Mouse (Mus musculus): ENCODE measurements around the gene St6galnac3.

Gene St6galnac3

GRCm38 (mm10) chr3:153287564-153287963 is 437.4 kb downstream of the St6galnac3 start:
- no peak for DNase-seq (ENCODE audit: low spot score)

- no peak for DNase-seq (ENCODE audit: low spot score)
These were observed 437.9 kb downstream of the St6galnac3 start for GRCm38 (mm10) chr3:153287081-153287480.

- peak; percentile 58 for DNase-seq (ENCODE audit: low spot score)
These were observed 442.7 kb downstream of the St6galnac3 start for GRCm38 (mm10) chr3:153282123-153282765.

DNA sequence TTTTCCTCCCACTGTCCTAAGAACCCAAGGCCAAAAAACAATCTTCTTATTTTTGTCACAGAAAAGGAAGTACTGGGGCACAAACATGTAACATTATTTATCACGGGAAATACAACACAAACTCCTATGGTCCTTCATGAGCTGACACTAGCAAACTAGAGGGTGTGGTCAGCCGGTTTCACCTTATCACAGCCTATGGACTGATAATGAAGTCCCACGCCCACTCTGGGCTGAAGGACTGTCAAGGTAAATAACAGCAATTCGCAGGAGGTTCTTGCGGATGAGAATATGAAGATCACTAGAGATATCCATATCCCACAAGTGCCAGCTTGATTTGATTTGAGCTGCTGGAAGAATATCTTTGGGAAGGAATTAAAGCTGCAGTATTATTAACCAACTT is 446.7 kb downstream of the St6galnac3 start:
- no peak for DNase-seq (ENCODE audit: low spot score)

GRCm38 (mm10) chr3:153277389-153277999 is 447.5 kb downstream of the St6galnac3 start:
- DNase-seq (ENCODE audit: low spot score): peak; percentile 69

GRCm38 (mm10) chr3:153276830-153277388 is 448.1 kb downstream of the St6galnac3 start:
- DNase-seq (ENCODE audit: low spot score): peak; percentile 63

GRCm38 (mm10) chr3:153276101-153276829 is 448.7 kb downstream of the St6galnac3 start:
- DNase-seq (ENCODE audit: low spot score): peak; percentile 50

GRCm38 (mm10) chr3:153272241-153272640 is 452.7 kb downstream of the St6galnac3 start:
- DNase-seq (ENCODE audit: low spot score): peak; percentile 52

DNA sequence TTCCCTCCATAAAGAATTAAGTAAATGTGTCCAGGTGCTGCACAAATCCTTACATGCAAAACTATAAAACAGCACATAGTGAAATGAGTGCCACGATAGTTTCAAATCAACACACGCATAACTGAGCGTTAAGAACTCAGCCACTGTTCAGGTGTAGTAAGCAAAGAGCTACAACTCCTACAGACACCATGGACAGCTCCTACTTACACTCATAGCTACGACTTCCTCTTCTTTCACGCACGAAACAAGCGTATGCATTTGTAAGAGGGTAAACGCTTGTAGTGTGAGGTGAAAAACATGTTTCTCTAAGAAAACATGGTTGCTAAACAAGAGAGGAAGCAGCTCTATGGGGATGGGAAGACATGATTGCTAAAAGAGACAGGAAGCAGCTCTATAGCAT is 457.6 kb downstream of the St6galnac3 start:
- DNase-seq (ENCODE audit: low spot score): no peak

DNA sequence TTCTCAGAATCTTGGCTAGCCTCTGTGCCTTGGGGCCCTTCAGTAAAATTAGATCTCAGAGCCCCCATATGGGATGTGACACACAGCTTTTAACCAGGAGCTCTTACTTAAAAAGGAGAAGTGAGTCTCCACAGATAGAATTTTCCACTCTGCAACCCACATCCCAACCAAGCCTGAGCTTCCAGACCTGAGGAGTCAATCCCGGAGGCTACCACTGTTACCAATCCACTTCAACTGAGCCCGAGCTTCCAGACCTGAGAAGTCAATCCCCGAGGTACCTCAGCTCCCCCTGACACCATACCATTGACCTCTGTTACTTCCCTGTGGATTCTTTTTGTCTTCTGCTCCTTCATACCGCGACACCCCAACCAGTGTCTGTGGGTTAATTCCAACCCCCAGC is 463.0 kb downstream of the St6galnac3 start:
- no peak for DNase-seq (ENCODE audit: low spot score)

GRCm38 (mm10) chr3:153260225-153260933 is 464.6 kb downstream of the St6galnac3 start:
- no peak for DNase-seq (ENCODE audit: low spot score)

DNA sequence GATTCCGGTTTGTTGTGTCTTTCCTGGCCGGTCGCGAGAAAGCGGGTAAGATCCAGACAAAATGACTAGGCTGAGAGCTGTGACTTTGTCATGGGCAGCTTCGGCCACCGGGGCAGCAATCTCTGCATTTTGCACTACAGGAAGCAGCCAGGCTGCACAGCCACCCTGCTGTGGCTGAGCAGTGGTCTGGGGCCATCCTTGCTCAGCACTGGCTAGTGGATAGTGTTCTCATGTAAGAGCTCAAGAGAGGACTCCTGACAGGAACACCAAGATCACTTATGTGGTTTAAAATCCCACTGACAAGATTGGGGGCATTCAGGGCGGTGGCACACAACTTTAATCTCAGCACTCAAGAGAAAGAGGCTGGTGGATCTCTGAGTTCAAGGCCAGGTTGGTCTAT is 469.1 kb downstream of the St6galnac3 start:
- DNase-seq (ENCODE audit: low spot score): no peak

DNA sequence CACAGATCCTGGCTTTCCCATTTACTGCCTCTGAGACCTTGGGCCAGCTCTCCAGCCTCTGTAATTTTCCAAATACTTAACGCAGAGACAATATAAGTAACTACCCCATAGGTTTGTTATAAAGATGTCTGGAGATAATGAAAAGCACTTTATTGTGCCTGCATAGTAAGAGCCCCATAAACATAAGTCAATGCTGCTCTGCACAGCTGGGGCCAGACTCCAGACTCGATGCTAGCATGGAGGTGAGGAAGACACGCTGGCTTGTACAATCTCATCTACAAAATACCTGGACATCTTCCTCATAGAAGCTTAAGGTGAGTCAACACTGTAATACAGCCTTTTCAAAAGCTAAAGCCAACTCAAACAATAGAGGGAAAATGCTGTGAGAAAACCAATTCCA is 473.3 kb downstream of the St6galnac3 start:
- no peak for DNase-seq (ENCODE audit: low spot score)

DNA sequence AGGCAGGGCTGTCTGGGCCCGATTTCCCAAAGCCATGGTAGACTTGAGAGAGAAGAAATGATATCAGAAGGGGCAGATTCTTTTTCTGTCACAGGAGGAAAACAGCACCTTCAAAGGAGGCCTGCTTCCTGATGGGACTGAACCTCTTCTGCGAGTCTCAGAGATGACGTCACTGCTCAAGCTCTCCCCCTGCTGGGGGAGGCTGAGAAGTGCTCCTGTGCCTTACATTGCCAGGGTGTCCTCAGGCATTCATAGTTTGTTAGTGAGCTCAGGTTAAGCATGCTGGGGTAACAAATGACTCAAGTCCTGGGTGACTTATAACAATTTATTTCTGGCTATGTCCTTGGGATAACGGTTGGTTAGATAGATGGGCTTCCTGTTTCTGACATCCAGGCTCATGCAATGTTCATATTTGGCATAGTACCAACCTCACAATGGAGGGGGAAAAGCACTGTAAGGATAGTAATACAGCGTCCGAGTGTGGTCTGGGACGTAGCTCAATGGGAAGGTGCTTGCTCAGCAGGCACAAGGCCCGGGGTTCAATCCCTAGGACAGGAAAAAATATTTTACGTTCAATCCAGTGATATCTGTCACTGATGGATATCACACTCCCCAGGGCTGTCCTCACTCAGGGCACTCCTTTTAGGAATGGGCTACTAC is 474.2 kb downstream of the St6galnac3 start:
- peak; percentile 85 for DNase-seq (ENCODE audit: low spot score)

GRCm38 (mm10) chr3:153248866-153249265 is 476.1 kb downstream of the St6galnac3 start:
- no peak for DNase-seq (ENCODE audit: low spot score)

DNA sequence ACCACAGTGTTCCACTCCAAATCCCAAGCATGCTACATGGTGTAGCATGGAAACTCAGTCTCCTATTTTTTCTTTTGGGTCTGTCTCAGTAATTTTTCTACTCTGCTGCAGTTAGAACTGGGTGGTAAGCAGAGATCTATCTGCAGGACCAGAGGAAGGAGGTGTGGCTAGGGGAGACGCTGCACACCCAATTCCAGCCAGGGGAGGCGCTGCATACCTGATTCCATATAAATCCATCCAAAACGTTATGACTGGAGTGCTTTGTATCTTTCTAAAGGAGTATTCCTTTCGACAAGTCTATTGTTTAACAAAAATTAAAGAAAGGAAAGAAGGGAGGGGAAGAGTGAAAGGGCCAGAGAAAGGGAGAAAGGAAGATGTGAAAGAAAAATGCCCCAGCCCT is 476.9 kb downstream of the St6galnac3 start:
- no peak for DNase-seq (ENCODE audit: low spot score)

DNA sequence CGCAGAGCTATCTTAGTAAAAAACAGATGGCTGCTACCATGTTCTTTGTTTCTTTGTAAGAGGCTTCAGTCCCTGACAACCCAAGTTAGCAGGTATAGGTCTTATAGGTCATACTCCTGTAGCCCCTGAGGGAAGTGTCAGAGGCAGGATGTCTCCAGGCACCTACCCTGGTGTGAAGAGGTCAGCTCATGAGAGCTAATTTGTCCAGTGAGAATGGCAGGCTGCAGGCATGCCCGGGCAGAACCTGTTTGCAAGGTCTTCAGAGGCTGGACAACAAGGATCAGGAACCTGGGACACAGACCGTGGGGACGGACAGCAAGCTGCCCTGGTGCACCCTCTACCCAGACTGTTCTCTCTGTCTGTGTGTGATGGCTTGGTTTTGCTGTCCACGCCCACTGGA is 482.4 kb downstream of the St6galnac3 start:
- no peak for DNase-seq (ENCODE audit: low spot score)

DNA sequence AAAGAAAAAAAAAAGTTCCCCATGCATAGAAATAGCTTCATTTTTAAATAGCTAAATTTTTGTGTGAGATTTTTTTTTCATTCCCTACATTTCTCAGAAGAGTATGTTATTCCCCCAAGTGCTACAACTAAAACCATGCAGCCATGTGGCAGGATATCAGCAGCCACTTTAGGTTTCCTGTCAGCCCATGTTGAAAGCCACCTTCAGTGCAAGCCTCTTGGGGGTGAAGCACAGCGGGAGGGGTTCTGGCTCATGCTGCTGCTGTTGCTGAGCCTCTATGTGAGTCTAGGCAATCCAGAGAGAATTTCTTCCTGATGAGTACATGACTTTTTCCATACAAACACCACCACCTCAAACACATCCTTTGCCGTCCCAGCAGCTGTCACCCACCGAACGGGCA is 483.8 kb downstream of the St6galnac3 start:
- DNase-seq (ENCODE audit: low spot score): no peak

GRCm38 (mm10) chr3:153240366-153240765 is 484.6 kb downstream of the St6galnac3 start:
- peak; percentile 38 for DNase-seq (ENCODE audit: low spot score)

- peak; percentile 63 for DNase-seq (ENCODE audit: low spot score)
These were observed 486.6 kb downstream of the St6galnac3 start for GRCm38 (mm10) chr3:153238381-153238780.

GRCm38 (mm10) chr3:153236262-153236661 is 488.7 kb downstream of the St6galnac3 start:
- DNase-seq (ENCODE audit: low spot score): no peak

Data from MN1 (cell line).